Mouse (Mus musculus) MEL (cell line): ENCODE measurements around the gene Gm20425.

ENCODE experiments used
- CTCF ChIP-seq, 3 experiments: IDR thresholded peaks in 2 of 3; conservative IDR thresholded peaks in 1 of 3; 2 replicates each; pipeline ENCODE4 v1.5.1; 2011 to 2012; ENCODE audit warnings: low read length in 3 of 3, low read depth in 2 of 3, mild to moderate bottlenecking in 2 of 3, improper control_type of control experiment in 1 of 3, inconsistent platforms in 1 of 3, mixed read lengths in 1 of 3, moderate library complexity in 1 of 3; ENCODE audit not compliant: control insufficient read depth in 1 of 3, insufficient read depth in 1 of 3, poor library complexity in 1 of 3, severe bottlenecking in 1 of 3
- GABPA ChIP-seq: IDR thresholded peaks from 2 replicates; pipeline ENCODE4 v1.6.1; 2012; ENCODE audit warnings: low read depth, mild to moderate bottlenecking, inconsistent platforms, low read length, improper control_type of control experiment, moderate library complexity
- KAT2A ChIP-seq: conservative IDR thresholded peaks from 2 replicates; pipeline ENCODE4 v1.6.1; 2012; ENCODE audit warnings: low read depth, low read length, improper control_type of control experiment, inconsistent platforms
- POLR2A ChIP-seq, 2 experiments: IDR thresholded peaks; 2 replicates each; pipeline ENCODE4 v1.6.1; 2011 to 2012; ENCODE audit warnings: low read length in 2 of 2, mild to moderate bottlenecking in 2 of 2, control low read depth in 1 of 2, improper control_type of control experiment in 1 of 2, low read depth in 1 of 2, moderate library complexity in 1 of 2; ENCODE audit not compliant: control insufficient read depth in 1 of 2, insufficient read depth in 1 of 2, poor library complexity in 1 of 2
- POLR2AphosphoS2 ChIP-seq: IDR thresholded peaks from 2 replicates; pipeline ENCODE4 v1.6.1; 2011; ENCODE audit warnings: low read length, improper control_type of control experiment
- RCOR1 ChIP-seq: IDR thresholded peaks from 2 replicates; pipeline ENCODE4 v1.6.1; 2012; ENCODE audit warnings: low read depth, mild to moderate bottlenecking, inconsistent platforms, low read length, improper control_type of control experiment
- ZC3H11A ChIP-seq: IDR thresholded peaks from 2 replicates; pipeline ENCODE4 v1.6.1; 2012; ENCODE audit warnings: low read depth, mild to moderate bottlenecking, inconsistent platforms, low read length, improper control_type of control experiment

DNA sequence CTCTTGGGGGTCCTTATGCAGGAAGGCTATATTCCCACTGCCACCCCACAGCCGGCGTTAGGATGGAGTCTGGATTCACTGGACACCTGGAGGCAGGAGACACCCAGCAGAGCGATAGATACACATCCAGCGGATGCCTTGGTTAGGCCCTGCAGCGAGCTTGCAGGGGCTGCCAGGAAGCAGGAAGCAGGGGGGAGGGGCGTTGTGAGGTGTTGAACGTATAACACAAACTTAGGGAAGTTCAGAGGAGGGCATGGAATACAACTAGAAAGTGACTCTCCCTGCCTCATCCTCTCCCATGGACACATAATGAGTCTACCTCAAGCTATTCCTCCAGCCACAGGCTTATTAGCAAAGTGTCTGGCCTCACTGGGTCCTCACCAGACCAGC, 2.9 kb upstream of the Gm20425 start:
- no peak for TF ChIP-seq POLR2A (IDR thresholded peaks at IDR 0.05; ENCODE audit: control insufficient read depth in 1 of 2, insufficient read depth in 1 of 2, low read depth in 1 of 2, low read length in 2 of 2, poor library complexity in 1 of 2)
- TF ChIP-seq KAT2A: no peak
- no peak for TF ChIP-seq CTCF (IDR thresholded peaks at IDR 0.05 in 2 of 3, conservative IDR thresholded peaks at IDR 0.05 in 1 of 3; ENCODE audit: control insufficient read depth in 1 of 3, insufficient read depth in 1 of 3, low read depth in 2 of 3, low read length in 3 of 3, poor library complexity in 1 of 3, severe bottlenecking in 1 of 3)
- no peak for TF ChIP-seq POLR2AphosphoS2
- no peak for TF ChIP-seq ZC3H11A
- no peak for TF ChIP-seq RCOR1
- no peak for TF ChIP-seq GABPA
